Mouse (Mus musculus) myocyte (in vitro differentiated cells): Measurements from ENCODE around the gene Galnt7. TPM values are rescaled to one million over a fixed set of nuclear protein-coding genes. Genes with fewer than 3 reads are reported as not detected.
"Not testable (repeated sequence)": the region's sequence is repeated elsewhere in the genome, so short reads cannot be mapped to it uniquely, and the experiment has no call there.

Experiments
- H3K27me3 ChIP-seq: one replicate; pipeline ENCODE4 v1.6.1; 2011; ENCODE audit not compliant: control insufficient read depth, insufficient read depth, insufficient read length
- H3K36me3 ChIP-seq: one replicate; pipeline ENCODE4 v1.6.1; 2011; ENCODE audit not compliant: control insufficient read depth, insufficient read depth
- H3K4me2 ChIP-seq: one replicate; pipeline ENCODE4 v1.6.1; 2011; ENCODE audit warnings: low read depth, control low read depth
- H3K4me3 ChIP-seq: one replicate; pipeline ENCODE4 v1.5.1; 2011; ENCODE audit warnings: mild to moderate bottlenecking, control low read depth, moderate library complexity
- H3K79me2 ChIP-seq: one replicate; pipeline ENCODE4 v1.6.1; 2011; ENCODE audit not compliant: control insufficient read depth, insufficient read depth
- H3ac ChIP-seq: one replicate; pipeline ENCODE4 v1.6.1; 2011; ENCODE audit not compliant: control insufficient read depth, insufficient read length
- CEBPB ChIP-seq: IDR thresholded peaks from 2 replicates; pipeline ENCODE4 v1.6.1; 2011; ENCODE audit warnings: mild to moderate bottlenecking, moderate library complexity; ENCODE audit not compliant: poor library complexity, insufficient read depth, severe bottlenecking
- E2F4 ChIP-seq: IDR thresholded peaks from one replicate; pipeline ENCODE4 v1.6.1; 2011; ENCODE audit warnings: mild to moderate bottlenecking, control low read depth, moderate library complexity; ENCODE audit not compliant: insufficient read depth
- MAX ChIP-seq: IDR thresholded peaks from one replicate; pipeline ENCODE4 v1.6.1; 2011; ENCODE audit warnings: low read depth, mild to moderate bottlenecking, control low read depth
- MYOD1 ChIP-seq, 3 experiments: IDR thresholded peaks; one replicate each; pipeline ENCODE4 v1.6.1; 2011; ENCODE audit warnings: control low read depth in 2 of 3, low read depth in 2 of 3, mild to moderate bottlenecking in 2 of 3, moderate library complexity in 1 of 3; ENCODE audit not compliant: insufficient read length in 2 of 3, control insufficient read depth in 1 of 3
- MYOG ChIP-seq, 3 experiments: IDR thresholded peaks; one replicate each; pipeline ENCODE4 v1.6.1; 2011; ENCODE audit warnings: control low read depth in 2 of 3, low read depth in 2 of 3, mild to moderate bottlenecking in 2 of 3; ENCODE audit not compliant: insufficient read length in 2 of 3, control insufficient read depth in 1 of 3, insufficient read depth in 1 of 3
- POLR2A ChIP-seq: IDR thresholded peaks from one replicate; pipeline ENCODE4 v1.6.1; 2011; ENCODE audit warnings: low read depth, mild to moderate bottlenecking, control low read depth, moderate library complexity; ENCODE audit not compliant: insufficient read length
- POLR2AphosphoS2 ChIP-seq: IDR thresholded peaks from one replicate; pipeline ENCODE4 v1.6.1; 2011; ENCODE audit warnings: low read depth, control low read depth; ENCODE audit not compliant: insufficient read length
- REST ChIP-seq: IDR thresholded peaks from one replicate; pipeline ENCODE4 v1.6.1; 2011; ENCODE audit warnings: mild to moderate bottlenecking, control low read depth, moderate library complexity; ENCODE audit not compliant: insufficient read depth, insufficient read length
- SRF ChIP-seq: IDR thresholded peaks from one replicate; pipeline ENCODE4 v1.6.1; 2011; ENCODE audit warnings: low read depth; ENCODE audit not compliant: control insufficient read depth, insufficient read length
- TCF12 ChIP-seq: IDR thresholded peaks from one replicate; pipeline ENCODE4 v1.6.1; 2011; ENCODE audit warnings: mild to moderate bottlenecking, control low read depth; ENCODE audit not compliant: poor library complexity, insufficient read depth, severe bottlenecking
- TCF3 ChIP-seq: IDR thresholded peaks from one replicate; pipeline ENCODE4 v1.6.1; 2011; ENCODE audit warnings: low read depth, control low read depth; ENCODE audit not compliant: insufficient read length
- USF1 ChIP-seq: IDR thresholded peaks from one replicate; pipeline ENCODE4 v1.6.1; 2011; ENCODE audit warnings: low read depth, mild to moderate bottlenecking, control low read depth, moderate library complexity
- polyA plus RNA-seq: library from polyadenylated mRNA; unstranded; fragments of >200 nt; fragmentation: generic; extraction: Trizol; gene quantifications from one replicate; pipeline ENCODE4 v1.2.1, GENCODE M21; 2012; ENCODE audit warnings: missing spikeins

The Galnt7 gene
- polyA plus RNA-seq, 1 experiment: 3.1 TPM

DNA sequence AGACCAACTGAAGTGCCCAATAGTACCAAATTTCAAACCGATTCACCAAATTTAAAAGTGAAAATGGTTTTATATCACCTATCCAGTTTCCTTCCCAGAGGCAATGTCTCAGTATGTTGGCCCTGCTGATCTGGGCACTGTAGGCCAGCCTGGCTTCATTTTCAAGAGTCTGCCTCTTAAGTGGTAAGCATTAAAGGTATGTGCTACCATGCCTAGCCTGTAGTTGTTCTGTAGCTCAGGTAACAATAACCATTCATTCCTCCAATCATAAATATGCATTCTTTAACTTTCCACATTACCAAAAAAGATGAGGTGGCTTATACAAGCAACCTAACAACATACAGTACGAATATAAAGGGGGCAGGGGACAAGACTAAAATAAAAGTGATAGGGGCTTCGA, 135.1 kb downstream of the Galnt7 start:
- peaks cover 22% of the 10 kb centered on the region for H3K79me2 ChIP-seq
- H3K4me2 ChIP-seq: no peak overlapping the region
- no peaks in the 10 kb centered on the region for H3K27me3 ChIP-seq
- peaks cover 24% of the 10 kb centered on the region for H3K36me3 ChIP-seq
- H3K4me3 ChIP-seq: no peak overlapping the region
- TF ChIP-seq CEBPB: no peak
- no peak for TF ChIP-seq TCF3
- no peak for TF ChIP-seq SRF
- no peak for TF ChIP-seq MAX
- no peak for TF ChIP-seq E2F4
- no peak for TF ChIP-seq MYOD1 (IDR thresholded peaks at IDR 0.05; ENCODE audit: control insufficient read depth in 1 of 3, insufficient read length in 2 of 3, low read depth in 2 of 3)
- no peak for TF ChIP-seq TCF12
- no peak overlapping the region for H3ac ChIP-seq

DNA sequence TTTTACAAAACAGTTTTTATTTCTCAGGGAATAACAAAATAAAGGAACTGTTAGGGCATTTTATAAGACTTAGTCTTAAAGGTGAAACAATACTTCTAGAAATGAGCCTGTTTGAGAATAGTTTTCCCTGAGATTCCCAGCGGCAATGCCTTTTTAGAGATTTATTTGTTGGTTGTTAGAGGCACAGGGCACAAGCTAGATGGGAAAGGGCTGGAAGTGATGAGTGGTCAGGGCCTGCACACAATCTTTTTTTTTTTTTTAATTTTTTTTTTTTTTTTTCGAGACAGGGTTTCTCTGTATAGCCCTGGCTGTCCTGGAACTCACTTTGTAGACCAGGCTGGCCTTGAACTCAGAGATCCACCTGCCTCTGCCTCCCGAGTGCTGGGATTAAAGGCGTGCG, 136.1 kb downstream of the Galnt7 start:
- H3K36me3 ChIP-seq: peaks cover 24% of the 10 kb centered on the region
- H3K79me2 ChIP-seq: peaks cover 23% of the 10 kb centered on the region
- H3K4me2 ChIP-seq, H3ac ChIP-seq, H3K4me3 ChIP-seq, H3K27me3 ChIP-seq: not testable (repeated sequence)
- TF ChIP-seq POLR2AphosphoS2: peak; percentile 11

DNA sequence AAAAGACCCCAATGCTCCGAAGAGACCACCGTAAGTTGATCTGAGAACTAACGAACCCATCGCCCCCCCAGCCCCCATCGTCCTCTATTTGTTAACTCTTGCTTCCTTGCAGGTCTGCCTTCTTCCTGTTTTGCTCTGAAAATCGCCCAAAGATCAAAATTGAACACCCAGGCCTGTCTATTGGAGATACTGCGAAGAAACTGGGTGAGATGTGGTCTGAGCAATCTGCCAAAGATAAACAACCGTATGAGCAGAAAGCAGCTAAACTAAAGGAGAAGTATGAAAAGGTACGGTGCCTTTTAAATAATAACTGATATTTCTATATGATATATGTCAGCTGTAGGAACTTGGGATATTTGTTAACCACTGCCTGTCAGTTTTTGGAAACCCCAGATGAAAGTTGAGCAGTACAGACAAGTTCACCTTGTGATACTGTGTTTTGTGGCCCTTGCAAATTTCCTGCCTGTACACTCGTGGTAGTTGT, 139.6 kb downstream of the Galnt7 start:
- Histone ChIP-seq H3K4me3 (peak overlapping the region; percentile 50), H3K36me3 (peaks cover 24% of the 10 kb centered on the region), H3K4me2 (peak overlapping the region; percentile 73), H3K79me2 (peaks cover 23% of the 10 kb centered on the region)
- not testable (repeated sequence) for H3K27me3 ChIP-seq, H3ac ChIP-seq

DNA sequence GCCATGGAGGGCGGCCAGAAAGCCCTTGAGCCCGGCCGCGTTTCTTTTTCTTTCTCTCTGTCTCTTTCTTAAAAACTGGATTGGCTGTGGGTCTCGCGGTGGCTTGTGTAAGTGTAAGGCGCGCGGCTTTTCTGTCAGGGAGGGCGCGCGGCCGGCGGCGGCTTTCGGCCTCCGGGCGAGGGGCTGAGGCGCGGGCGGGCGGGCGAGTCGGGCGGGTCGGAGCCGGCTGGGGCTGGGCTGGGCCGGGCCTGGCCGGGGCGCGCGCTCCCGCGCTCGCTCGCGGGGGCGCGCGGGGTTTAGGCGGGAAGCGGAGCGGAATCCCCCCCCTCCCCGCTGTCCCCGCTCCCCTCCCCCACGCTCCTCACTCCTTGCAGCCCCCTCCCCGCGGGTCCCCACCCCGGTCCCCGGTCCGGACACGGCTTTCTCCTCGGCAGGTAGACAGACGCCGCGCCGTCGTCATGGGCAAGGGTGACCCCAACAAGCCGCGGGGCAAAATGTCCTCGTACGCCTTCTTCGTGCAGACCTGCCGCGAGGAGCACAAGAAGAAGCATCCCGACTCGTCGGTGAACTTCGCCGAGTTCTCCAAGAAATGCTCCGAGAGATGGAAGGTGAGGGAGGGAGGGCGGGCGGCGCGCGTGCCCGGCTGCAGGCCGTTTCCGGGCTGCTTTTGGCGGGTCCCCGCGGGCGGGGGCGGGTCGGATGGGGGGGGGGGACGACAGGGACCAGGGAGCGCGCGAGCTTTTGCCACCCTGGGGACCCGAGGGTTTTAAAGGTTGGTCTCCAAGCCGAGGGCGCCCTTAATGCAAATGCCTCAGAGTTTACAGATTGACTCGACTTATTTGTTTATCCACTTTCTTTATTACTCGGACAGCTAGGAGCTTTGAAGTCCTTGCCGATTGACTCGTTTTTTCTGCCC, 140.4 kb downstream of the Galnt7 start:
- H3K79me2 ChIP-seq: peaks cover 23% of the 10 kb centered on the region
- H3K4me3 ChIP-seq: peak overlapping the region; percentile 50
- peaks cover 18% of the 10 kb centered on the region for H3K36me3 ChIP-seq
- no peaks in the 10 kb centered on the region for H3K27me3 ChIP-seq
- H3ac ChIP-seq: peak overlapping the region; percentile 37
- no peak for TF ChIP-seq TCF12
- no peak for TF ChIP-seq POLR2AphosphoS2
- TF ChIP-seq REST: no peak
- no peak for TF ChIP-seq MYOD1 (IDR thresholded peaks at IDR 0.05; ENCODE audit: control insufficient read depth in 1 of 3, insufficient read length in 2 of 3, low read depth in 2 of 3)
- no peak for TF ChIP-seq USF1
- TF ChIP-seq CEBPB: no peak
- peak overlapping the region; percentile 73 for H3K4me2 ChIP-seq

DNA sequence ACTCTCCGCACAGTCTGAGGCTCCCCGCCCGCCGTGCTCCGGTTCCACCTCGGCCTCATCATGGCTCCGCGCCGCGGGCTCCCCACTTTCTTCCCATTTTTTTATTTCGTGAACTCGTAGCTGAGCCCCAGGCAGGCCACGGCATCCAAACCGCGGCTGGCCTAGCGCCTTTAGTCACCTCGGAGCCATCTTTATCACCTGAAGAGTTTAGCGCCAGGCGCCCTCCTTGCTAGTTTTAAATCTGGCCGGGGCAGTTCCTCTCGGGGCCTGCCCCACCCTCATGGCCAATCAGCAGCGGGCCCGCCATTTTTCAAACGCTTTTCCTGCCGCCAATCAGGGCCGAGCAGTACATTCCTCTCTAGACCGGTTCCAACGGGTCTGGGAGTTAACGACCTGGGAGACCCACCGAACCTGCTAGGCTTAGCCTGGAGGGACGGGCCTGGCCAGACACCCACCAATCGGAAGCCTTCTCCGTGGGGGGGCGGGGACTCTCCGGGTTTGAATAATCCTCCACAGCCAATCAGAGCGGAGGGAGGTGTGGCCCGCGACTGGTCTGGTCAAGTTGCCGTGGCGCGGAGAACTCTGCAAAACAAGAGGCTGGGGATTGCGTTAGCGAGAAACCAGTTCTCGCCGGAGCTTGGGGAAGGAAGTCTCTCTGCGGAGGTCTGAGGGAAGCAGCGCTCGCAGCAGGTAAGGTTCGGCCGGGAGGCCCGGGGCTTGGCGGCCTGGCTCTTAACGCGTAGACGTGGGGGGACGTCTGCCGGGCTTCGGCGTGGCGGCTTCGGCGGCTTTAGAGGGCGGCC, 141.3 kb downstream of the Galnt7 start, which contains the start of gene Hmgb2:
TSS of gene Hmgb2 (plus strand) at position 592 of the 803 bp plus-strand sequence.
- H3K27me3 ChIP-seq: no peaks in the 10 kb centered on the region
- H3ac ChIP-seq: peak within 1 kb of the TSS; percentile 37
- H3K4me2 ChIP-seq: peak within 1 kb of the TSS; percentile 74
- peaks cover 23% of the 10 kb centered on the region for H3K79me2 ChIP-seq
- H3K36me3 ChIP-seq: peaks cover 12% of the 10 kb centered on the region
- TF ChIP-seq E2F4 (peak; percentile 90), REST (no peak), POLR2A (peak; percentile 67), POLR2AphosphoS2 (peak; percentile 72)
- H3K4me3 ChIP-seq: peak within 1 kb of the TSS; percentile 50

DNA sequence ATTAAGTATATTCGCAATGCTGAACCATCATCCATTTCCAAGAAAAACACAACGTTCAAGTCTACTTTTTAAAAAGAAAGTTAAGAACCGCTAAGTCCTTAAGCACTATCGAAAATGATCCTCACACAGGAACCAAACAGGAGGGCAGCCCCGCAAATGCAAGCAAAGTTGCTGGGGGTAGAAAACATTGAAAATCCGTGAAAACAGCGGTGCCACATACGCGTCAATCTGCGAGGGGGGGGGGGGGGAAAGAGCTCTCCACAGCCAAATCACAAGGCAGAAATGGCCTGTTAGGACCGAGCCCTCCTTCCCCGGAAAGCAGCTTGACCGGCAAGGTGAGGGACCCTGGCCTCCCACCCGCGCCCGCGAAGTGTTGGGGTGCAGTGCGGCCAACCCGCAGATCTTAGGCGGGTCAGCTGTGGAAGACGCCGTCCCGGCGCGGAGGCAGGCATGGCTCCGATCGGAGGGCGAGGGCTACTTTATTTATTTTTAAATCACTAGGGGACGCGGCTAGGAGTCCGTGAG, 142.0 kb downstream of the Galnt7 start:
- Histone ChIP-seq H3K4me2 (peak overlapping the region; percentile 74), H3ac (peak overlapping the region; percentile 37), H3K4me3 (peak overlapping the region; percentile 50), H3K27me3 (no peaks in the 10 kb centered on the region), H3K79me2 (peaks cover 23% of the 10 kb centered on the region), H3K36me3 (peaks cover 8% of the 10 kb centered on the region)
- TF ChIP-seq SRF (no peak), POLR2AphosphoS2 (peak; percentile 56), MYOG (IDR thresholded peaks at IDR 0.05; ENCODE audit: control insufficient read depth in 1 of 3, insufficient read depth in 1 of 3, insufficient read length in 2 of 3, low read depth in 2 of 3) (no peak), MYOD1 (IDR thresholded peaks at IDR 0.05; ENCODE audit: control insufficient read depth in 1 of 3, insufficient read length in 2 of 3, low read depth in 2 of 3) (no peak), POLR2A (peak; percentile 54)
